10 mouse cellular contexts compared by ENCODE assay signal in genomic region chr1:89939981-89940726, GRCm38 (mm10). TPM values are rescaled to one million over a fixed set of nuclear protein-coding genes. Genes with fewer than 3 reads are reported as not detected.
DNase-seq lines count a peak whose midpoint lies in the region; ATAC-seq and TF ChIP-seq lines count a peak whose summit lies in the region.
"Had no signal": no experiment of that assay in that cellular context is flagged by ENCODE, and none has a peak within 500 bp of the region (broad histone marks: within the 10 kb centered on the region; RNA-seq: fewer than 3 reads in every experiment).

No protein-coding gene starts in this region.

- no peak overlapping the region for H3K9ac ChIP-seq in hindbrain, embryonic 16.5 days (ENCODE audit: low read depth, low read length)
- no peak overlapping the region for H3K9ac ChIP-seq in liver, embryonic 11.5 days (ENCODE audit: low read depth, low read length)
- H3K9ac ChIP-seq in neural tube, embryonic 14.5 days (replicated peaks; ENCODE audit: low read depth, low read length): no peak overlapping the region

- peaks cover 7% of the 10 kb centered on the region for H3K4me1 ChIP-seq in hindbrain, embryonic 16.5 days (ENCODE audit: control insufficient read depth, insufficient read depth, low read depth, low read length)
- no peaks in the 10 kb centered on the region; the same call in none of the 2 replicates for H3K4me1 ChIP-seq in liver, embryonic 11.5 days (replicated peaks; ENCODE audit: control insufficient read depth, insufficient read depth, low read length)
- peaks cover 15% of the 10 kb centered on the region for H3K4me1 ChIP-seq in neural tube, embryonic 14.5 days (ENCODE audit: control insufficient read depth, insufficient read depth, low read length)

- peak; percentile 78 for TF ChIP-seq CTCF in layer of hippocampus, adult 2 months (conservative IDR thresholded peaks at IDR 0.05)

- peak; percentile 7 to 51 for DNase-seq in layer of hippocampus, adult 2 months (ENCODE audit: low spot score in 2 of 2)
- DNase-seq in layer of hippocampus, adult 9-10 months (ENCODE audit: low spot score): no peak
- peak; percentile 33 for DNase-seq in cerebellum, adult 8-10 months
- peak; percentile 81 for DNase-seq in gastrocnemius, postnatal 10 days
- DNase-seq in liver, embryonic 11.5 days (ENCODE audit: low spot score): peak; percentile 90
- DNase-seq in thymus, postnatal 25 days: peak; percentile 67

- H3K9me3 ChIP-seq in hindbrain, embryonic 16.5 days (ENCODE audit: control insufficient read depth, low read length): no peaks in the 10 kb centered on the region
- no peaks in the 10 kb centered on the region for H3K9me3 ChIP-seq in liver, embryonic 11.5 days (ENCODE audit: control insufficient read depth, low read length)
- H3K9me3 ChIP-seq in neural tube, embryonic 14.5 days (ENCODE audit: control insufficient read depth, low read length): no peaks in the 10 kb centered on the region

- H3K4me3 ChIP-seq in layer of hippocampus, adult 2 months: no peak overlapping the region
- no peak overlapping the region for H3K4me3 ChIP-seq in hindbrain, embryonic 16.5 days (ENCODE audit: low read length)
- peak overlapping the region; percentile 27 for H3K4me3 ChIP-seq in liver, embryonic 11.5 days (ENCODE audit: low read depth, low read length)
- H3K4me3 ChIP-seq in neural tube, embryonic 14.5 days (ENCODE audit: low read depth, low read length): no peak overlapping the region

- no peaks in the 10 kb centered on the region for H3K36me3 ChIP-seq in hindbrain, embryonic 16.5 days (ENCODE audit: control insufficient read depth, insufficient read depth, low read length)
- H3K36me3 ChIP-seq in liver, embryonic 11.5 days (ENCODE audit: control insufficient read depth, insufficient read depth, low read length): no peaks in the 10 kb centered on the region
- no peaks in the 10 kb centered on the region for H3K36me3 ChIP-seq in neural tube, embryonic 14.5 days (ENCODE audit: control insufficient read depth, insufficient read depth, low read length)

- WGBS in hindbrain, embryonic 16.5 days: 5% methylated on average over 32 of the region's 34 CpGs
- 5% methylated on average over 34 of the region's 34 CpGs for WGBS in liver, embryonic 11.5 days
- 5% methylated on average over 33 of the region's 34 CpGs for WGBS in neural tube, embryonic 14.5 days

- peaks cover 52% of the 10 kb centered on the region for H3K27me3 ChIP-seq in hindbrain, embryonic 16.5 days (replicated peaks; ENCODE audit: control insufficient read depth, insufficient read depth, low read length)
- H3K27me3 ChIP-seq in liver, embryonic 11.5 days (replicated peaks; ENCODE audit: control insufficient read depth, insufficient read depth, low read length): peaks cover 91% of the 10 kb centered on the region
- H3K27me3 ChIP-seq in neural tube, embryonic 14.5 days (ENCODE audit: control insufficient read depth, insufficient read depth, low read length): peaks cover 12% of the 10 kb centered on the region

- no peak overlapping the region for H3K27ac ChIP-seq in layer of hippocampus, adult 2 months
- no peak overlapping the region for H3K27ac ChIP-seq in hindbrain, embryonic 16.5 days (ENCODE audit: low read depth, low read length)
- H3K27ac ChIP-seq in liver, embryonic 11.5 days (ENCODE audit: low read depth, low read length): no peak overlapping the region
- no peak overlapping the region for H3K27ac ChIP-seq in neural tube, embryonic 14.5 days (ENCODE audit: low read depth, low read length)

- H3K4me2 ChIP-seq in hindbrain, embryonic 16.5 days (ENCODE audit: low read length): peak overlapping the region; percentile 30
- H3K4me2 ChIP-seq in liver, embryonic 11.5 days: peak overlapping the region; percentile 52
- H3K4me2 ChIP-seq in neural tube, embryonic 14.5 days (ENCODE audit: low read depth, low read length): peak overlapping the region; percentile 0; the same call in 1 of the 2 replicates

- no peak; the same call in 1 of the 2 replicates for ATAC-seq in hindbrain, embryonic 16.5 days
- ATAC-seq in liver, embryonic 11.5 days (replicated peaks; ENCODE audit: low FRiP score): peak; percentile 72
- 0 out of 2 replicates have a peak, but pooled peaks have one; percentile 13 for ATAC-seq in neural tube, embryonic 14.5 days (ENCODE audit: low read depth)

RNA-seq across cellular contexts. Expression of gene Gbx2, which starts 9.2 kb away (rescaled TPM):
- under 1 TPM in 1 of 2 experiments, not detected in 1; 0.31 TPM for total RNA-seq in layer of hippocampus, adult 2 months (2021)
- total RNA-seq in gastrocnemius, postnatal 10 days (2021): not detected
- polyA plus RNA-seq in hindbrain, embryonic 16.5 days (2015; fragmentation: Nextera tagmentation; extraction: Ambion mirVana): 33.0 and 35.8 TPM in 2 replicates
- 2.2 and 2.9 TPM in 2 replicates for polyA plus RNA-seq in liver, embryonic 11.5 days (2014; fragmentation: Nextera tagmentation; extraction: Ambion mirVana)
- 25.4 and 30.9 TPM in 2 replicates for polyA plus RNA-seq in neural tube, embryonic 14.5 days (2014; fragmentation: Nextera tagmentation; extraction: Ambion mirVana)
- total RNA-seq: MEL; neutrophil, adult 5-6 weeks had no signal

Comparison
In these comparisons a context has a peak if more than half of its experiments do, and no peak if none do; other contexts are left out.
1. H3K4me2 ChIP-seq: peak in every context shown above with its lines; median percentile 52 in liver, embryonic 11.5 days; 30 in hindbrain, embryonic 16.5 days; 0 in neural tube, embryonic 14.5 days.